Mouse (Mus musculus): ENCODE data around the gene Tmed8.

DNA sequence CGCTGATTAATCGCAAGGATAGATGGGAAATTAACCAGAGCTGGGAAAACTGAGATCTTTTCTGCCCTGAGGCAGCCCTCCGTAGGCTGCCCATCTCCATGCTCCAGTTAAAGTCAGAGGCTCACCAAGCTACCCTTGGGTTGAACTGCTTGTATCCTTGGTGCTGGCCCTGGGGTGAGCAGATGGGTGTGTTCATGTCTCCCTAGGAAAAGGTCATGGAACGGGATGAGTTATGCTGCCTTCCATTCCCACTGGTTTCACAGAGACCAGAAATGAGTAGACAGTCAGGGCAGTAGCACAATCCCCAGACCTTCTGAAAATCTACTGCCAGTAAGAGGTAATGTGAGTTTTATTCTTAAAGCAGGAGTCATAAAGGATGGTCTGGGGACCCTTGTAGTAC lies 22.6 kb downstream of the Tmed8 start:
- TF ChIP-seq CTCF (IDR thresholded peaks at IDR 0.05; ENCODE audit: low read depth, low read length) (no peak), POLR2A (IDR thresholded peaks at IDR 0.05; ENCODE audit: borderline replicate concordance, low read depth, low read length) (no peak)
